Mouse (Mus musculus): Measurements from ENCODE around the gene Prkaca. TPM values are rescaled to one million over a fixed set of nuclear protein-coding genes. Genes with fewer than 3 reads are reported as not detected.

The Prkaca gene
- total RNA-seq, 2 experiments from 2014 or later = 253 to 325 TPM

GRCm38 (mm10) chr8:84039050-84039449 is 66.3 kb downstream of the Prkaca start:
- peak; percentile 86 for DNase-seq

GRCm38 (mm10) chr8:84042066-84042947 is 69.5 kb downstream of the Prkaca start, which contains the start of gene Il27ra:
Gene Il27ra (minus strand): TSS chr8:84042589.
- peak; percentile 79 for DNase-seq

- no peak for DNase-seq
Observed at GRCm38 (mm10) chr8:84042948-84043342, 70.2 kb downstream of the Prkaca start.

- DNase-seq = no peak
Observed at GRCm38 (mm10) chr8:84044103-84044502, 71.3 kb downstream of the Prkaca start.

GRCm38 (mm10) chr8:84044900-84045299 is 72.1 kb downstream of the Prkaca start, which contains the start of gene Rln3:
Gene Rln3 (minus strand): TSS chr8:84045000.
- DNase-seq = no peak

Small RNA genes within 50 kb of the gene (microRNA-seq; reads per million reads assigned to microRNA genes)
- gene Gm44330 = not detected
- not detected for gene Gm44450
- not detected for gene Mir1199
- gene Mir8111 = 2.8 reads per million

Other genes with a start within 250 kb of the Prkaca start
- gene Adgre5, start 231.7 kb upstream of the Prkaca start, total RNA-seq (2021) = 10 to 100 TPM; 53.8 to 63.0 TPM
- 10 to 100 TPM; 48.7 to 60.4 TPM for gene Adgrl1, start 72.9 kb upstream of the Prkaca start, total RNA-seq (2021)
- under 1 TPM; 0.51 to 0.88 TPM for gene Gm10644, start 17.8 kb upstream of the Prkaca start, total RNA-seq (2021)
- 10 to 100 TPM in 1 of 2 experiments, 1 to 10 TPM in 1; 9.2 to 12.1 TPM for gene Asf1b, start 17.5 kb upstream of the Prkaca start, total RNA-seq (2021)
- gene Samd1, start 24.7 kb downstream of the Prkaca start, total RNA-seq (2021) = 10 to 100 TPM; 40.8 to 41.6 TPM
- gene 1700067K01Rik, start 28.5 kb downstream of the Prkaca start, total RNA-seq (2021) = under 1 TPM; 0.48 to 0.60 TPM
- gene 2210011C24Rik, start 39.2 kb downstream of the Prkaca start, total RNA-seq (2021) = under 1 TPM in 1 of 2 experiments, not detected in 1; 0.24 TPM
- under 1 TPM; 0.57 to 0.70 TPM for gene Palm3, start 48.5 kb downstream of the Prkaca start, total RNA-seq (2021)
- 1 to 10 TPM; 5.3 to 6.9 TPM for gene Il27ra, start 69.6 kb downstream of the Prkaca start, total RNA-seq (2021)
- gene Rln3, start 72.0 kb downstream of the Prkaca start, total RNA-seq (2021) = under 1 TPM in 1 of 2 experiments, not detected in 1; 0.51 TPM
- gene Gm10643, start 92.1 kb downstream of the Prkaca start, total RNA-seq (2021) = 1 to 10 TPM; 2.2 to 3.1 TPM
- gene Rfx1, start 93.8 kb downstream of the Prkaca start, total RNA-seq (2021) = 10 to 100 TPM; 12.4 to 14.7 TPM
- gene Dcaf15, start 131.8 kb downstream of the Prkaca start, total RNA-seq (2021) = 10 to 100 TPM; 17.7 to 20.6 TPM
- 1 to 10 TPM in 1 of 2 experiments, under 1 TPM in 1; 1.00 to 1.8 TPM for gene Podnl1, start 153.0 kb downstream of the Prkaca start, total RNA-seq (2021)
- 10 to 100 TPM; 18.6 to 27.0 TPM for gene Cc2d1a, start 174.9 kb downstream of the Prkaca start, total RNA-seq (2021)
- gene 4930432K21Rik, start 175.0 kb downstream of the Prkaca start, total RNA-seq (2021) = under 1 TPM; 0.36 to 0.79 TPM
- 1 to 10 TPM in 1 of 2 experiments, under 1 TPM in 1; 0.96 to 2.3 TPM for gene Nanos3, start 212.2 kb downstream of the Prkaca start, total RNA-seq (2021)